Mouse (Mus musculus): ENCODE data around the gene Rab11fip4.

GRCm38 (mm10) chr11:79673072-79673471 lies 82.1 kb downstream of the Rab11fip4 start:
- TF ChIP-seq CTCF (IDR thresholded peaks at IDR 0.05; ENCODE audit: borderline replicate concordance, insufficient read depth, low read length) (no peak), POLR2A (IDR thresholded peaks at IDR 0.05; ENCODE audit: low read depth, low read length) (no peak)

All from embryonic fibroblast, embryonic 13.5 days (primary cell).